Mouse (Mus musculus) heart, embryonic 12.5 days (tissue): Measurements from ENCODE around the gene Ankrd33. TPM values are rescaled to one million over a fixed set of nuclear protein-coding genes. Genes with fewer than 3 reads are reported as not detected.

Experiments
- ATAC-seq: fragments of 200-750 bp; cut with Nextera tagmentation; 2 replicates; pipeline ENCODE4 v1.8.0; 2017; ENCODE audit warnings: moderate TSS enrichment, moderate library complexity; ENCODE audit not compliant: insufficient number of reproducible peaks, low FRiP score
- H3K27ac ChIP-seq: fragments of 300-500 bp; sonication (generic); 2 replicates; pipeline ENCODE4 v1.5.1; 2016; ENCODE audit warnings: mild to moderate bottlenecking, moderate library complexity; ENCODE audit not compliant: poor library complexity, severe bottlenecking
- H3K27me3 ChIP-seq: fragments of 300-500 bp; sonication (generic); replicated peaks from 2 replicates; pipeline ENCODE4 v1.6.1; 2016; ENCODE audit warnings: mild to moderate bottlenecking, moderate library complexity
- H3K36me3 ChIP-seq: fragments of 300-500 bp; sonication (generic); 2 replicates; pipeline ENCODE4 v1.6.1; 2016; ENCODE audit warnings: mild to moderate bottlenecking, moderate library complexity
- H3K4me1 ChIP-seq: fragments of 300-500 bp; sonication (generic); replicated peaks from 2 replicates; pipeline ENCODE4 v1.6.1; 2016; ENCODE audit warnings: mild to moderate bottlenecking
- H3K4me2 ChIP-seq: fragments of 300-500 bp; sonication (generic); 2 replicates; pipeline ENCODE4 v1.6.1; 2016; ENCODE audit warnings: mild to moderate bottlenecking, moderate library complexity
- H3K4me3 ChIP-seq: fragments of 300-500 bp; sonication (generic); 2 replicates; pipeline ENCODE4 v1.5.1; 2016; ENCODE audit warnings: mild to moderate bottlenecking
- H3K9ac ChIP-seq: fragments of 300-500 bp; sonication (generic); 2 replicates; pipeline ENCODE4 v1.6.1; 2016; ENCODE audit warnings: mild to moderate bottlenecking, moderate library complexity
- H3K9me3 ChIP-seq: fragments of 300-500 bp; sonication (generic); replicated peaks from 2 replicates; pipeline ENCODE4 v1.6.1; 2016; ENCODE audit warnings: mild to moderate bottlenecking, moderate library complexity
- WGBS: fragments of 180-500 bp; shearing (Covaris S2); methylation state at CpG from one replicate; pipeline ENCODE4 v1.1.7; 2016; 5-methylcytosine and 5-hydroxymethylcytosine counted together
- polyA plus RNA-seq: library from polyadenylated mRNA; unstranded; fragments of >200 nt; fragmentation: Nextera tagmentation; extraction: Ambion mirVana; gene quantifications from 2 replicates; pipeline ENCODE4 v1.2.1, GENCODE M21; 2016

The Ankrd33 gene
- polyA plus RNA-seq, 1 experiment from 2014 or later: not detected

GRCm38 (mm10) chr15:101088291-101088690, 27.3 kb upstream of the Ankrd33 start:
- WGBS: 75% methylated on average over 4 of the region's 4 CpGs
- Histone ChIP-seq H3K9me3 (no peaks in the 10 kb centered on the region), H3K4me2 (no peak overlapping the region), H3K27ac (no peak overlapping the region), H3K4me1 (0 out of 2 replicates have a peak, but pooled peaks cover 11% of the 10 kb centered on the region), H3K36me3 (no peaks in the 10 kb centered on the region), H3K9ac (no peak overlapping the region), H3K4me3 (no peak overlapping the region), H3K27me3 (0 out of 2 replicates have a peak, but pooled peaks cover 13% of the 10 kb centered on the region)
- no peak for ATAC-seq

DNA sequence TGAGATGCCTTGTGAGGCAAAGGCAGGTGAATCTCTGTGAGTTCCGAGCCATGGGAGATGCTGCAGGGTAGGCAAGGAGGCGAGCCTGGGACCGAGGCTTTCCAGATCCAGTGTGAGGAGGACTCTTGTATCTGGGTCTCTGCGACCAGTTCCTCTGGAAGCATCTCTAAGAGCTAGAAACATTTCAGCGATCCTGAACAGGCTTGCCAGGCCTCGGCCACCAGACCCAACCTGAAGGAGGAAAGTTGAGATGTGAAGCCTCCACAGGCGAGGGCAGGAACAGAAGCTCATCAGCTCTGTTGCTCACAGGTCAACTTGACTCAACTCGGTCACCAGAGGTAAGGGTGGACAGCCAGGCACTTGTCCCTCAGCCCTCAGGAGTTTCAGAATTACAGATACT, 24.0 kb upstream of the Ankrd33 start:
- H3K36me3 ChIP-seq: no peaks in the 10 kb centered on the region
- 84% methylated on average over 8 of the region's 8 CpGs for WGBS
- 0 out of 2 replicates have a peak, but pooled peaks cover 13% of the 10 kb centered on the region for H3K27me3 ChIP-seq
- H3K4me3 ChIP-seq: no peak overlapping the region
- ATAC-seq: no peak
- no peak overlapping the region for H3K4me2 ChIP-seq
- no peak overlapping the region for H3K9ac ChIP-seq
- H3K9me3 ChIP-seq: no peaks in the 10 kb centered on the region
- H3K4me1 ChIP-seq: peaks cover 15% of the 10 kb centered on the region; the same call in 1 of the 2 replicates
- no peak overlapping the region for H3K27ac ChIP-seq

DNA sequence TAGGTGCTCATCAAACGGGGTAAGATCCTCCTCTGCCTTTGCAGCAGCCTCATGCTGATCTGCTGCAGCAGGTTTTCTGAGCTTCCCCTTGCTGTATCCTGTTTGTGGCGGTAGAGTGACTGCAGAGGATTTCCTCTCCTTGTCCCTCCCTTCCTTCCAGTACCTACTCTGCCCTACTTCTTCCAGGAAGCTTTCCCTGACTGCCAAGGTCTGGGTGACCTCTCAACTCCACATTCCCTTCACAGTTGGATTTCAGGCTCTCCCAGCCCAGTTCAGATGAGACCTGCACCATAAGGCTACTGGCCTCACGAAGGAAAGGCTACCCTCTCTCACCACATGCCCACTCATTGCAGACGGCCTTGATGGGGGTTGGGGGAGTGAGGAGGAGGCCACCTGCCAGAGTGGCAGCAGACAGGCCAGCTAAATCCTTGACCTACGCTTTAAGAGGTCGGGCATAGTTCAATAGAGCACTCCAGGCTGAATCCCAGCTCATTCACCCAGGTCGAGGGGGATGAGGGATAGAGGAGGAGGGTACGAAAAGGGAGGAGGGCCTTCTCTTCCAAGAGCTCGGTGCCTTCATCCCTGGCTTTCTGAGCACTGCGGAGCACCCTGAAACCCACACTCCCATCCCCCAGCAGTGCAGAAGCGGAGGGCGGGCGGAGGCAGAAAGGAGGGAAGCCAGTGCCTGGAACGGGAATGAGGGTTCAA, 23.3 kb upstream of the Ankrd33 start:
- Histone ChIP-seq H3K36me3 (no peaks in the 10 kb centered on the region), H3K27me3 (0 out of 2 replicates have a peak, but pooled peaks cover 14% of the 10 kb centered on the region), H3K4me1 (peaks cover 15% of the 10 kb centered on the region; the same call in 1 of the 2 replicates), H3K4me3 (no peak overlapping the region), H3K4me2 (no peak overlapping the region), H3K27ac (no peak overlapping the region), H3K9ac (no peak overlapping the region), H3K9me3 (no peaks in the 10 kb centered on the region)
- 0 out of 2 replicates have a peak, but pooled peaks have one; percentile 20 for ATAC-seq
- WGBS: 39% methylated on average over 14 of the region's 14 CpGs

GRCm38 (mm10) chr15:101092829-101093648, 22.5 kb upstream of the Ankrd33 start:
- H3K4me3 ChIP-seq: no peak overlapping the region
- no peaks in the 10 kb centered on the region for H3K36me3 ChIP-seq
- no peak for ATAC-seq
- no peaks in the 10 kb centered on the region for H3K9me3 ChIP-seq
- WGBS: 19% methylated on average over 25 of the region's 25 CpGs
- H3K27me3 ChIP-seq: 0 out of 2 replicates have a peak, but pooled peaks cover 22% of the 10 kb centered on the region
- no peak overlapping the region for H3K9ac ChIP-seq
- no peak overlapping the region for H3K4me2 ChIP-seq
- H3K27ac ChIP-seq: no peak overlapping the region
- peaks cover 20% of the 10 kb centered on the region for H3K4me1 ChIP-seq

GRCm38 (mm10) chr15:101093988-101094387, 21.6 kb upstream of the Ankrd33 start:
- 41% methylated on average over 6 of the region's 6 CpGs for WGBS
- H3K27me3 ChIP-seq: peaks cover 31% of the 10 kb centered on the region
- ATAC-seq: peak; percentile 44; the same call in 1 of the 2 replicates

DNA sequence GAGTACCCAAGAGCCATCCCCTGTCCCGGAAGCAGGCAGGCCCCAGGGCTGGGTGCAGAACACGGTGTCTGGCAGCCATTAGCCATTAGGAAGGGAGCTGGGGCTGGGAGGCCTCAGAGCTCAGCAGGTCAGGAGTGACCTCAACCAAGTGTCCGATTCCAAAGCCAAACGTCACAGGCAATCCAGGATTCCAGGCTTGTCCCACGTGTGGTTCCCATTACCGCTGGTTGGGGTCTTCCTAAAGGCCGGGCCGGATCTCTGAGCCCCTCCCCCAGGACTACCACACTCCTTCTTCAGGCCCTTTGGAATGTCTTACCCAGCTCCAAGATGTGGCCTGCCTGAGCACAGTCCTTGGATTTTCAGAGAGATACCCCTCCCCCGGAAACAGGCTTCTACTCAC, 20.6 kb upstream of the Ankrd33 start:
- H3K36me3 ChIP-seq: no peaks in the 10 kb centered on the region

More at GRCm38 (mm10) chr15:101093988-101094387, 21.6 kb upstream of the Ankrd33 start:
- Histone ChIP-seq H3K27ac (no peak overlapping the region), H3K36me3 (no peaks in the 10 kb centered on the region), H3K9me3 (no peaks in the 10 kb centered on the region), H3K9ac (no peak overlapping the region), H3K4me2 (no peak overlapping the region), H3K4me3 (no peak overlapping the region), H3K4me1 (peaks cover 24% of the 10 kb centered on the region)

GRCm38 (mm10) chr15:101095392-101095791, 20.2 kb upstream of the Ankrd33 start:
- 75% methylated on average over 3 of the region's 3 CpGs for WGBS
- no peak overlapping the region for H3K4me2 ChIP-seq
- H3K4me1 ChIP-seq: peaks cover 24% of the 10 kb centered on the region
- H3K27me3 ChIP-seq: peaks cover 38% of the 10 kb centered on the region
- H3K36me3 ChIP-seq: no peaks in the 10 kb centered on the region
- H3K4me3 ChIP-seq: no peak overlapping the region
- no peak overlapping the region for H3K9ac ChIP-seq
- H3K9me3 ChIP-seq: no peaks in the 10 kb centered on the region
- no peak overlapping the region for H3K27ac ChIP-seq
- ATAC-seq: no peak

More for the DNA sequence above, 20.6 kb upstream of the Ankrd33 start:
- Histone ChIP-seq H3K4me2 (no peak overlapping the region), H3K27ac (no peak overlapping the region), H3K9me3 (no peaks in the 10 kb centered on the region), H3K27me3 (peaks cover 37% of the 10 kb centered on the region), H3K4me3 (no peak overlapping the region), H3K9ac (no peak overlapping the region), H3K4me1 (peaks cover 24% of the 10 kb centered on the region)
- ATAC-seq: no peak
- 60% methylated on average over 9 of the region's 9 CpGs for WGBS

GRCm38 (mm10) chr15:101097985-101098651, 17.4 kb upstream of the Ankrd33 start:
- no peak for ATAC-seq
- 4% methylated on average over 28 of the region's 28 CpGs for WGBS
- no peak overlapping the region for H3K27ac ChIP-seq

GRCm38 (mm10) chr15:101100996-101101395, 14.6 kb upstream of the Ankrd33 start:
- H3K9ac ChIP-seq: no peak overlapping the region
- WGBS: 53% methylated on average over 3 of the region's 3 CpGs

More at GRCm38 (mm10) chr15:101097985-101098651, 17.4 kb upstream of the Ankrd33 start:
- Histone ChIP-seq H3K4me2 (peak overlapping the region; percentile 66), H3K9ac (peak overlapping the region; percentile 55; the same call in 1 of the 2 replicates), H3K4me1 (peaks cover 14% of the 10 kb centered on the region), H3K4me3 (peak overlapping the region; percentile 28), H3K27me3 (peaks cover 30% of the 10 kb centered on the region), H3K36me3 (no peaks in the 10 kb centered on the region), H3K9me3 (no peaks in the 10 kb centered on the region)

GRCm38 (mm10) chr15:101103605-101104304, 11.8 kb upstream of the Ankrd33 start:
- 78% methylated on average over 9 of the region's 9 CpGs for WGBS
- Histone ChIP-seq H3K4me3 (no peak overlapping the region), H3K36me3 (no peaks in the 10 kb centered on the region), H3K9me3 (no peaks in the 10 kb centered on the region), H3K4me1 (0 out of 2 replicates have a peak, but pooled peaks cover 3% of the 10 kb centered on the region), H3K27me3 (peaks cover 20% of the 10 kb centered on the region), H3K27ac (no peak overlapping the region), H3K4me2 (no peak overlapping the region), H3K9ac (no peak overlapping the region)
- no peak for ATAC-seq

More at GRCm38 (mm10) chr15:101100996-101101395, 14.6 kb upstream of the Ankrd33 start:
- H3K9me3 ChIP-seq: no peaks in the 10 kb centered on the region
- no peak overlapping the region for H3K4me3 ChIP-seq
- H3K27ac ChIP-seq: no peak overlapping the region
- H3K4me2 ChIP-seq: no peak overlapping the region
- H3K36me3 ChIP-seq: no peaks in the 10 kb centered on the region
- H3K4me1 ChIP-seq: peaks cover 12% of the 10 kb centered on the region
- H3K27me3 ChIP-seq: peaks cover 36% of the 10 kb centered on the region
- ATAC-seq: no peak
